Comparison of ENCODE assay signal across 8 mouse cellular contexts in the genomic region with DNA sequence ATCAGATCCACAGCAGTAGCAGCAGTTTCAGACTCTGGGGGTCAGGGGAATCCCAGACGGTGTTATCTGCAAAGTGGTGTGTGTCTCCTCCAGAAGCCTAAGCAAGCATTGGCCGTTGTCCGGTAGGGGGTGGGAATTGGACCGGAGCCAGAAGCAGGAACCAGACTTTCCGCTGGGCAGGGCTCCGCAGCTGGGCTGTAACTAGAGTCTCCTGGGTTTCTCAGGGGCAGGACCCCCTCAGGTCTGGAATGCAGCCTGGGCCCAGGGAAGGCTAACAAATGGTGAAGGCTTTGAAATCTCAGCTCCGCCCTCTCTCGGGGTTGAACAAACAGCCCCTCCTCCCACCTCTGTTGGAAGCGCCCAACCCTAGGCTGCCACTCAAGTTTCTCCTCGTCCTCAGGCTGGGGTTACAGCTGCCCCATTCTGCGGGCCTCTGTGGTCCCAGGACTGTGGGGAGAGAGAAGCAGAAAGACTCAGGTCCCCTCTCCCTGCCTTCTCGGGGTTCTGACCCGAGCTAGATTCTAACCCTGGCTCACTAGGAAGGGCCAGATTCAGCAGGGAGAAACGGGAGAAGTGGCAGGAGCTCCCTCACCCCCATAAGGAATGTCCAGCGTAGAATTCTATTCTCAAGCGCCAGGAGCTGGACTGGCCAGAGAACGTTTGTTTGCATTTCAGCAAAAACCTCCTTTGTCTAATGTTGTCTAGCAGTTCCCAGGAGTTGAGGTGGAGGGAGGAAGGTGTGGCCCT. TPM values are rescaled to one million over a fixed set of nuclear protein-coding genes. Genes with fewer than 3 reads are reported as not detected.
DNase-seq lines count a peak whose midpoint lies in the region; ATAC-seq and TF ChIP-seq lines count a peak whose summit lies in the region.

No protein-coding gene starts in this region.

- peak; percentile 40 for DNase-seq in cerebellum, adult 2 months
- peak; percentile 51 for DNase-seq in liver, adult 2 months (ENCODE audit: extremely low read depth, low read depth, low spot score)
- peak; percentile 72 for DNase-seq in urinary bladder, adult 2 months (ENCODE audit: low spot score)

- no peak overlapping the region for H3K4me3 ChIP-seq in cerebellum, adult 2 months (replicated peaks; ENCODE audit: insufficient read depth, low read depth, low read length)
- peak overlapping the region; percentile 8; the same call in 1 of the 2 replicates for H3K4me3 ChIP-seq in embryonic facial prominence, embryonic 15.5 days (replicated peaks)
- H3K4me3 ChIP-seq in heart, embryonic 11.5 days (ENCODE audit: low read depth, low read length), result no peak overlapping the region
- H3K4me3 ChIP-seq in kidney, embryonic 14.5 days (ENCODE audit: low read length), result no peak overlapping the region
- peak overlapping the region; percentile 4; the same call in 1 of the 2 replicates for H3K4me3 ChIP-seq in liver, adult 2 months (ENCODE audit: insufficient read depth, low read depth, low read length)
- no peak overlapping the region for H3K4me3 ChIP-seq in myocyte

- ATAC-seq in cerebellum, adult (ENCODE audit: insufficient number of reproducible peaks, low FRiP score, low TSS enrichment), result no peak
- ATAC-seq in embryonic facial prominence, embryonic 15.5 days (ENCODE audit: insufficient number of reproducible peaks, low FRiP score, low TSS enrichment, low read depth), result peak; percentile 88
- peak; percentile 89 for ATAC-seq in heart, embryonic 11.5 days (replicated peaks; ENCODE audit: insufficient number of reproducible peaks, low FRiP score, low TSS enrichment)
- peak; percentile 91 for ATAC-seq in kidney, embryonic 14.5 days (ENCODE audit: low FRiP score, low TSS enrichment)

- no peaks in the 10 kb centered on the region for H3K27me3 ChIP-seq in cerebellum, adult 2 months (ENCODE audit: control insufficient read depth, insufficient read depth, low read length)
- no peaks in the 10 kb centered on the region for H3K27me3 ChIP-seq in embryonic facial prominence, embryonic 15.5 days
- H3K27me3 ChIP-seq in heart, embryonic 11.5 days (ENCODE audit: control insufficient read depth, insufficient read depth, low read length), result no peaks in the 10 kb centered on the region
- no peaks in the 10 kb centered on the region for H3K27me3 ChIP-seq in kidney, embryonic 14.5 days (ENCODE audit: control insufficient read depth, insufficient read depth, low read length)
- H3K27me3 ChIP-seq in liver, adult 2 months (ENCODE audit: control insufficient read depth, insufficient read depth, low read length), result no peaks in the 10 kb centered on the region
- no peaks in the 10 kb centered on the region for H3K27me3 ChIP-seq in myocyte (ENCODE audit: control insufficient read depth, insufficient read depth, insufficient read length)

- no peaks in the 10 kb centered on the region for H3K79me2 ChIP-seq in liver, adult 2 months (ENCODE audit: control insufficient read depth, insufficient read depth, low read length)
- no peaks in the 10 kb centered on the region for H3K79me2 ChIP-seq in myocyte (ENCODE audit: control insufficient read depth, insufficient read depth)

- H3K9me3 ChIP-seq in embryonic facial prominence, embryonic 15.5 days (replicated peaks), result 0 out of 2 replicates have a peak, but pooled peaks cover 7% of the 10 kb centered on the region
- no peaks in the 10 kb centered on the region; the same call in none of the 2 replicates for H3K9me3 ChIP-seq in heart, embryonic 11.5 days (replicated peaks; ENCODE audit: control insufficient read depth, low read length)
- H3K9me3 ChIP-seq in kidney, embryonic 14.5 days (ENCODE audit: control insufficient read depth, low read length), result 0 out of 2 replicates have a peak, but pooled peaks cover 3% of the 10 kb centered on the region

- TF ChIP-seq POLR2A in cerebellum, adult 2 months (IDR thresholded peaks at IDR 0.05; ENCODE audit: borderline replicate concordance, insufficient read depth, low read length), result no peak
- TF ChIP-seq POLR2A in liver, adult 2 months (IDR thresholded peaks at IDR 0.05; ENCODE audit: extremely low read depth, insufficient read depth, low read length), result no peak
- no peak for TF ChIP-seq POLR2A in myocyte (IDR thresholded peaks at IDR 0.05; ENCODE audit: insufficient read length, low read depth)

- no peak for TF ChIP-seq CTCF in cerebellum, adult 2 months (IDR thresholded peaks at IDR 0.05; ENCODE audit: borderline replicate concordance, insufficient read depth, low read depth, low read length)
- peak; percentile 49 for TF ChIP-seq CTCF in liver, adult 2 months (IDR thresholded peaks at IDR 0.05; ENCODE audit: low read depth, low read length)

- H3K9ac ChIP-seq in embryonic facial prominence, embryonic 15.5 days, result no peak overlapping the region
- H3K9ac ChIP-seq in heart, embryonic 11.5 days (ENCODE audit: low read depth, low read length), result peak overlapping the region; percentile 66
- no peak overlapping the region for H3K9ac ChIP-seq in kidney, embryonic 14.5 days (ENCODE audit: low read depth, low read length)
- H3K9ac ChIP-seq in liver, adult 2 months (ENCODE audit: low read depth, low read length), result peak overlapping the region; percentile 13; the same call in 1 of the 2 replicates

- no peaks in the 10 kb centered on the region for H3K36me3 ChIP-seq in embryonic facial prominence, embryonic 15.5 days
- H3K36me3 ChIP-seq in heart, embryonic 11.5 days (ENCODE audit: control insufficient read depth, insufficient read depth, low read length), result no peaks in the 10 kb centered on the region
- H3K36me3 ChIP-seq in kidney, embryonic 14.5 days (ENCODE audit: control insufficient read depth, insufficient read depth, low read length), result no peaks in the 10 kb centered on the region
- H3K36me3 ChIP-seq in liver, adult 2 months (ENCODE audit: control insufficient read depth, insufficient read depth, low read length), result no peaks in the 10 kb centered on the region
- no peaks in the 10 kb centered on the region for H3K36me3 ChIP-seq in myocyte (ENCODE audit: control insufficient read depth, insufficient read depth)

- no peaks in the 10 kb centered on the region for H3K4me1 ChIP-seq in cerebellum, adult 2 months (ENCODE audit: control insufficient read depth, insufficient read depth, low read length)
- peaks cover 49% of the 10 kb centered on the region for H3K4me1 ChIP-seq in embryonic facial prominence, embryonic 15.5 days
- peaks cover 37% of the 10 kb centered on the region for H3K4me1 ChIP-seq in heart, embryonic 11.5 days (ENCODE audit: control insufficient read depth, insufficient read depth, low read length)
- peaks cover 37% of the 10 kb centered on the region for H3K4me1 ChIP-seq in kidney, embryonic 14.5 days (ENCODE audit: control insufficient read depth, insufficient read depth, low read length)
- peaks cover 12% of the 10 kb centered on the region for H3K4me1 ChIP-seq in liver, adult 2 months (ENCODE audit: control insufficient read depth, insufficient read depth, low read length)

- 21% methylated on average over 17 of the region's 17 CpGs for WGBS in cerebellum, adult 2 months
- WGBS in embryonic facial prominence, embryonic 15.5 days, result 2% methylated on average over 17 of the region's 17 CpGs
- 4% methylated on average over 17 of the region's 17 CpGs for WGBS in heart, embryonic 11.5 days (ENCODE audit: insufficient replicate concordance)
- 1% methylated on average over 17 of the region's 17 CpGs for WGBS in kidney, embryonic 14.5 days
- 17% methylated on average over 17 of the region's 17 CpGs for WGBS in liver, adult 2 months

- H3K4me2 ChIP-seq in embryonic facial prominence, embryonic 15.5 days (replicated peaks), result peak overlapping the region; percentile 36
- H3K4me2 ChIP-seq in heart, embryonic 11.5 days, result peak overlapping the region; percentile 46
- H3K4me2 ChIP-seq in kidney, embryonic 14.5 days (replicated peaks; ENCODE audit: low read depth, low read length), result peak overlapping the region; percentile 32; the same call in 1 of the 2 replicates
- H3K4me2 ChIP-seq in myocyte (ENCODE audit: low read depth), result peak overlapping the region; percentile 47

- no peak overlapping the region for H3K27ac ChIP-seq in cerebellum, adult 2 months (ENCODE audit: insufficient read depth, low read length)
- H3K27ac ChIP-seq in embryonic facial prominence, embryonic 15.5 days (replicated peaks), result peak overlapping the region; percentile 88
- H3K27ac ChIP-seq in heart, embryonic 11.5 days (ENCODE audit: low read depth, low read length), result peak overlapping the region; percentile 95
- H3K27ac ChIP-seq in kidney, embryonic 14.5 days (ENCODE audit: low read depth, low read length), result peak overlapping the region; percentile 96
- no peak overlapping the region for H3K27ac ChIP-seq in liver, adult 2 months (replicated peaks; ENCODE audit: insufficient read depth, low read depth, low read length)

- no peak overlapping the region for H3ac ChIP-seq in myocyte (ENCODE audit: control insufficient read depth, insufficient read length)

TF ChIP-seq in myocyte, 11 proteins besides CTCF, POLR2A, EP300 and RAD21 (continues in another document):
- no peak for TF ChIP-seq REST (IDR thresholded peaks at IDR 0.05; ENCODE audit: insufficient read depth, insufficient read length)
- TF ChIP-seq MYOD1 (IDR thresholded peaks at IDR 0.05; ENCODE audit: control insufficient read depth in 1 of 3, insufficient read length in 2 of 3, low read depth in 2 of 3), result peak in 1 of 3 experiments; percentile 7
- peak in 2 of 3 experiments; percentile 21 to 60 for TF ChIP-seq MYOG (IDR thresholded peaks at IDR 0.05; ENCODE audit: control insufficient read depth in 1 of 3, insufficient read depth in 1 of 3, insufficient read length in 2 of 3, low read depth in 2 of 3)
- TF ChIP-seq SRF (IDR thresholded peaks at IDR 0.05; ENCODE audit: control insufficient read depth, insufficient read length, low read depth), result no peak

RNA-seq across cellular contexts. Expression of a gene that starts 44.9 kb away (rescaled TPM):
- polyA plus RNA-seq in cerebellum, adult 2 months (2012; rRNA removed), result 3.8 and 4.7 TPM in 2 replicates
- polyA plus RNA-seq in embryonic facial prominence, embryonic 15.5 days (2015; fragmentation: Nextera tagmentation; extraction: Ambion mirVana), result 2.7 and 3.7 TPM in 2 replicates
- 1.2 and 1.6 TPM in 2 replicates for polyA plus RNA-seq in heart, embryonic 11.5 days (2014; fragmentation: Nextera tagmentation; extraction: Ambion mirVana)
- 3.8 and 4.2 TPM in 2 replicates for polyA plus RNA-seq in kidney, embryonic 14.5 days (2014; fragmentation: Nextera tagmentation; extraction: Ambion mirVana)
- not detected in 2 replicates for total RNA-seq in liver, adult 2 months (2014; rRNA removed)
- polyA plus RNA-seq in liver, adult 2 months (2012; rRNA removed), result 0.11 TPM in 1 of 2 replicates, not detected in the other
- polyA plus RNA-seq in myocyte (2012; fragmentation: generic; extraction: Trizol), result 0.12 TPM
- 1.5 TPM in 2 replicates for polyA plus RNA-seq in urinary bladder, adult 2 months (2012; rRNA removed)

RNA-seq across cellular contexts. Expression of a gene that starts 49.1 kb away (rescaled TPM):
- polyA plus RNA-seq in cerebellum, adult 2 months (2012; rRNA removed), result 37.1 and 37.8 TPM in 2 replicates
- polyA plus RNA-seq in embryonic facial prominence, embryonic 15.5 days (2015; fragmentation: Nextera tagmentation; extraction: Ambion mirVana), result 85.9 and 87.0 TPM in 2 replicates
- 82.6 and 87.5 TPM in 2 replicates for polyA plus RNA-seq in heart, embryonic 11.5 days (2014; fragmentation: Nextera tagmentation; extraction: Ambion mirVana)
- polyA plus RNA-seq in kidney, embryonic 14.5 days (2014; fragmentation: Nextera tagmentation; extraction: Ambion mirVana), result 95.6 and 101 TPM in 2 replicates
- total RNA-seq in liver, adult 2 months (2014; rRNA removed), result 8.3 and 8.8 TPM in 2 replicates
- 11.9 and 15.9 TPM in 2 replicates for polyA plus RNA-seq in liver, adult 2 months (2012; rRNA removed)
- 71.2 TPM for polyA plus RNA-seq in myocyte (2012; fragmentation: generic; extraction: Trizol)
- 32.8 and 44.1 TPM in 2 replicates for polyA plus RNA-seq in urinary bladder, adult 2 months (2012; rRNA removed)

Comparison
In these comparisons a context has a peak if more than half of its experiments do, and no peak if none do; other contexts are left out.
1. H3K27ac ChIP-seq: peak in embryonic facial prominence, embryonic 15.5 days (single experiment), heart, embryonic 11.5 days (single experiment) and kidney, embryonic 14.5 days (single experiment); none in cerebellum, adult 2 months (single experiment) and liver, adult 2 months (single experiment).
2. H3K4me3 ChIP-seq: peak in embryonic facial prominence, embryonic 15.5 days (single experiment) and liver, adult 2 months (single experiment); none in cerebellum, adult 2 months (single experiment), heart, embryonic 11.5 days (single experiment), kidney, embryonic 14.5 days (single experiment) and myocyte (single experiment).
3. H3K9ac ChIP-seq: peak in heart, embryonic 11.5 days (single experiment) and liver, adult 2 months (single experiment); none in embryonic facial prominence, embryonic 15.5 days (single experiment) and kidney, embryonic 14.5 days (single experiment).
4. Peak in every context shown above with its lines, with median percentiles within 50 percentile points of each other: DNase-seq and H3K4me2 ChIP-seq.